Mouse (Mus musculus): ENCODE measurements around the gene Itpr3.

The Itpr3 gene

DNA sequence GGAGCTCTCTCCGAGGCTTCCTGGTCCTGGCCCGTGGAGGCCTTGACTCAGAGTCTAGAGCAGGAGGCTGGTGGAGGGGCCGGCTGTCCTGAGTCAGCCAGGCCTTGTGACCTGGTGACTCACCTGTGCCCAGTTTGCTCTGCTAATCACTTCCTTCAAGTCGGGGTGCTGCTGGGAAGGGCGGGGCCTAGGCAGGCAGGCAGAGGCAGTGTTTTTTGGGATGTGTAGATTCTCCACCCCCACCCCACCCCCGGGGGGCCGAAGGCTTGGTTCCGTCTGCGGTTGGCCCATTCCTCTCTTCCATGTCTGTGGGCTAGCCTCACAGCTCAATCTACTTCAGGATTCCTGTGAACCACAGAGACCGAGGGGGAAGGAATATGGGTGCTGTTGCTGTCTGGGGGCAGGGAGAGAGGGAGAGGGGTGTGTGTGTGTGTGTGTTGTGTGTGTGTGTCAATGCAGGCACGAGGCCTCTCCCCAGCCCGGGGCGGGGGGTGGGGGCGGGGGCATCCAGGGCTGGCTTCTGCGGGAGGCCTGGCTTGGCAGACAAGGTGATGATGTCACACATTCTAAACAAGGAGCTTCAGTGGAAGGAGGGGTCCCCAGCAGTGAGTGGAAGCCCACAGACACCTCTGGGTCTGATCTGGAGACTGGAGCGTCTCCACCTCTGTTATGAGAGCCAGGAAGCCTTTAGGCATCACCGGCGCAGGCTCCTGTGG lies 18.6 kb upstream of the Itpr3 start:
- peak; percentile 75 for DNase-seq (ENCODE audit: inconsistent ontology term)

- no peak for DNase-seq (ENCODE audit: inconsistent ontology term)
Observed at GRCm38 (mm10) chr17:27039432-27040102, 17.5 kb upstream of the Itpr3 start.

DNA sequence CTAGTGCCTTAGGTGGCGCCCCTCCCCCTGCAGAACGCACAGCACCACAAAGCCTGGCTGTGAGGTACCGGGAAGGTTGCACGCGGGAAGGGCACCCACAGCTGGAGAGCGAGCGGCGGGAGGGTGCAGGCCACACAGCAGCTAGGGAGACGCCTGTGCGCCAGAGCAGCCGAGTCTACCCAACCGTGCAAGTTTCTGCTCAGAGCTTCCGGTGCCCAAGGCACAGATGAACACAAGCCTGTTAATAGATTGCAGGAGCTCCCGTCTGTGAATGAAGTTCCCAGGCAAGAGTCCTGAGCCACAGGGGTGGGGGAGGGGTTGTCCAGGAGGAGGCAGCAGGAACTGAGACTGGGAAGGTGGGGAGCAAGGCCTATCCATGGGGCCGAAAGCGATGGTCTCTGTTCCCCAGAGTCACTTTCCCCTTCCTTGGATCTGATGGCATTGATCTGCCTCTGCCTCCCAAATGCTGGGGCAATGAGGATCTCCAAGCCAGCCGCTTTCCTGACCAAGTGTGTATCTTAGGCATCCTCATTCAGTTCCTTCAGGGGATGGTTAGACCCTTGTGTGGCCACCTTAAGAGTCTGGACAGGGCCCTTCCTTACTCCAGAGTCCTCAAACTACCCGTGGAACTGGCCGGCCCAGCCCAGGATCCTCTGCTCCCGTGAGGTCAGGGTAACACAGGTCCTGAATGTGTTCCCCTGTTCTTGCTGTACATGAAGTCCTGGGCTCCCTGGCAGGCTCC lies 16.6 kb upstream of the Itpr3 start:
- peak; percentile 42 for DNase-seq (ENCODE audit: inconsistent ontology term)

GRCm38 (mm10) chr17:27041046-27041786 lies 15.9 kb upstream of the Itpr3 start:
- no peak for DNase-seq (ENCODE audit: inconsistent ontology term)

DNA sequence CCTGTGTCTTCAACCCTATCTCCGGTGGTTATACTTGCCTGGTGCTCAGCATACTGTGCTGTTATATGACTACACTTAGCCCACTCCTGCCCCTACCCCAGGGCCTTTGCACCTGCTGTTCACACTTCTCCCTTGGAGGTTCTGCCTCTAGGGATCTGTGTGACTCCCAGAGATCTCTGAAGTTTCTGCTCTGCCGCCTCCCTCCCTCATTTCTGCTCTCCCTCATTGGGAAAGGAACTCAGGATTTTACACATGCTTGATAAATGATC lies 15.4 kb upstream of the Itpr3 start:
- no peak for DNase-seq (ENCODE audit: inconsistent ontology term)

GRCm38 (mm10) chr17:27042840-27043239 lies 14.3 kb upstream of the Itpr3 start:
- DNase-seq (ENCODE audit: inconsistent ontology term): peak; percentile 35

DNA sequence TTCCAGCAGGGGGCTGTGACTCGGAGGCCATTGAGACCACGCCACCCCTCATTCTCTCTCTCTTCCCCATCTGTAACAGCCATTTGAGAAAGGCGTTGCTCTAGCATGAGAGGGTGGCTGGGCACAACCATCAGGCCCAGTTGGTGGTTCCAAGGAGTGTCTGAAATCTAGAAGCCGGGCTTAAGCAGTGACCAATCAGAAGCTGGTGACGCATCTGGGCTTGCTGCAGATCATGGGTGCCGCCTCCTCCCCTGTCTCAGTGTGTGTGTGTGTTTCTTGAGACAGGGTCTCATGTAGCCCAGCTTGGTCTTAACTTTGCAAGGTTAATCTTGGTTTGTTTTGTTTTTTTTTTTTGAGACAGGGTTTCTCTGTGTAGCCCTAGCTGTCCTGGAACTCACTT lies 11.9 kb upstream of the Itpr3 start:
- DNase-seq (ENCODE audit: inconsistent ontology term): no peak

GRCm38 (mm10) chr17:27047762-27048444 lies 9.2 kb upstream of the Itpr3 start:
- DNase-seq (ENCODE audit: inconsistent ontology term): no peak

DNA sequence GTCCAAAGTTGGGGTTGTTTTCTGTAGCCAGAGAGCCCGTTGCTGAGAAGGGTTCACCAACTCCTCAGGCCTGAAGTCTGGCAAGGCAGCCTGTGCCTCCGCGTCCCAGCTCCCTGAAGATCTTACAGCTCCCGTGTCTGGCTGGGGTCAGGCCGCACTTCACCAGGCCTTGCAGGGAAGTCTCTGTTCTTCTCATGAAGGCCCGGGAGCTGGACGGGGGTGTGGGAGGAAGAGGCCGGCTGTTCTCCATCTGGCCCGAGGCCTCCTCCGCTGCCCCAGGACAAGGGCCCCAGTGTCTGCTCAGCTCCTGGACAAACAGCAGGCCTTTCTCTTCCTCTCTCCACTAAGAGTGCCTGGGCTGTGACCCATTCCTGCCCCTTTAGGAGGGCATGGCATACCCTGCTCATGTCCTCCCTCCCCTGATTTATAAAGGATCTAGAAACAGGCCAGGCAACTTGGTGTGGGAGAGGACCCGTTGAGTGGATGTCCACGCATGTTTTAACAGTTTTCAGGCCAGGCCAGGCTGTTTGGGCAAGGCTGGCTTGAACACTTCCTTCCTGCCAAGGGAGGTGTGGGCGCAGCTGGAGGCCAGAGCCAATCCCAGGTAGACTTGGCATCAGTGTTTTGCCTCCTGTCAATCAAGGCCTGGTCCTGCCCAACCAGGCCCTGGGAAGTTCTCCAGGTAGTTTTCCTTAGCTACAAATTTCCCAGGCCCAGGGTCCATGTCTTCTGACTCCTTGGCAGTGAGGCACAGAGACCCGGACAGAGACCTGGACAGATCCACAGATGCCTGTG lies 8.5 kb upstream of the Itpr3 start:
- DNase-seq (ENCODE audit: inconsistent ontology term): peak; percentile 46

- DNase-seq (ENCODE audit: inconsistent ontology term): no peak
Observed at GRCm38 (mm10) chr17:27050853-27051252, 6.3 kb upstream of the Itpr3 start.

DNA sequence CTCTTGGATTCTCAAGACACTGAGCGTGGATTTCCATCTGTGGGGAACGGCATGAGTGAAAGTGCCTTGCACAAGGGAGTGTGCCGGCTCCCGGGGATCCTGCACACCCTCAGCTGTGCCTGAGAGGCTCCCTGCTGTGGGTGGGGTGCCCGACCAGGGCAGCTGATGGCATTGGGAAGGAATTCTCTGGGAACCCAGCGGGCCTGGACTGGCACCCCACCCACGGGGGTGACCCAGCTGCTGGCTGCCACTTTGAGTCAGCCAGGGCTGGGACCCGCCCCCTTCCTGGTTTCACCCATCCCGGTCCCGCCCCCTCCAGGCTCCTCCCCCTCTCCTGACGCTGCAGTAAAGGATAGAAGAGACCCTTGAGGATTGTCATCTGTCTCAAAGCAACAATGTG lies 5.6 kb upstream of the Itpr3 start:
- DNase-seq (ENCODE audit: inconsistent ontology term): no peak

DNA sequence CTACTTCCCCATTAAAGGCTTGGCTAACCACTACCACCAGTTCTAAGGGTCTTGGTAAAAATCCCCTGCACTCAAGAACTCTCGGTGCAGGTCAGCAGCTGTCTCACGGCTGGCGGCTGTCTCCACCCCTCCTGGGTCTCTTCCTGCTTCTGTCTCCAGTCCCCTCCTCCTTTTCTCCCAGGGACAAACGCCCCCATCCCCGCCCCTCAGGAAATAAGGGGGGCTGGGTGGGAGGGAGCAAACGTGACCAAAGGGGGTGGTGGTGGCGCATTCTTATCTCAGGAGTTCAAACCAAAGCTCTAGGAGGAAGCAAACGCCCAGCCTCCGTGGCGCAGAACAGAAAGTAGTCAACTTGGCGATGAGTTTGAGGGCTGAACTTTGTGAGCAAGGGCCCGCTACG lies 934 bp upstream of the Itpr3 start:
- peak; percentile 89 for DNase-seq (ENCODE audit: inconsistent ontology term)

DNA sequence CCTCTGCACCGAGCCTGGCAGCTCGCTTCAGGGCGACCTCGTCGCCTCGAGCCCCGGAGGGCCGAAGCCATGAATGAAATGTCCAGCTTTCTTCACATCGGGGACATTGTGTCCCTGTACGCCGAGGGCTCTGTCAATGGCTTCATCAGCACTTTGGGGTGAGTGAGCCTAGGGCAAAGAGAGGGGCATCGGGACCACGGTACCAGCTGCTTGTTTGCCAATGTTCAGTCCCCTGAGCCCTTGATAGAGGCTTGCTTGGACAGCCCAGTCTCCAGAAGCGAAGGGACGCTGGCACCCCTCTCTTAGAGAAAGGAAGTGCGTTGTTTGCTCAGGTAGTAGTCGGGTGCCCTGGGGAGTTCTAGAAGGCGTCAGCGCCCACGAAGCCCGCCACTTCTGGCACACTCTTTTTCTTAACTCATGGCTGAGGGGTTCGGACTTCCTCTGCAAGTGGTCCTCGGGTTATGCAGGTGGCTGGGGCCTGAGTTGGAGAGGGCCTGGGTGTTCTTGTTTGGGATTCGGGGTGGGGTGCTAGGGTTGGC lies 482 bp downstream of the Itpr3 start:
- DNase-seq (ENCODE audit: inconsistent ontology term): no peak

GRCm38 (mm10) chr17:27060698-27061097 lies 3.6 kb downstream of the Itpr3 start:
- DNase-seq (ENCODE audit: inconsistent ontology term): no peak

DNA sequence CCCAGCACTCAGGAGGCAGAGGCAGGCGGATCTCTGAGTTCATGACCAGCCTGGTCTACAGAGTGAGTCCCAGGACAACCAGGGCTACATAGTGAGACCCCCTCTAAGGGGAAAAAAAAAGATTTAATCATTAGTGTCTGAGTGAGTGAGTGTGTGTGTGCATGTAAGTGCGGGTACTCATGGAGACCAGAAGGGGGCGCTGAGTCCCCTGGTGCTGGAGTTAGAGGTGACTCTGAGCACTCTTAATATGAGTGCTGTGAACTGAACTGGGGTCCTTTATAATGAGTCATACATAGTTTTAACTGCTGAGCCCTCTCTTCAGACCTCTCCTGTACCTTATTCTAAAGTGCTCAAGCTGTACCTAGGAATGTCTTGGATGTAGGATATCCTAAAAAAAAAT lies 4.6 kb downstream of the Itpr3 start:
- DNase-seq (ENCODE audit: inconsistent ontology term): no peak

DNA sequence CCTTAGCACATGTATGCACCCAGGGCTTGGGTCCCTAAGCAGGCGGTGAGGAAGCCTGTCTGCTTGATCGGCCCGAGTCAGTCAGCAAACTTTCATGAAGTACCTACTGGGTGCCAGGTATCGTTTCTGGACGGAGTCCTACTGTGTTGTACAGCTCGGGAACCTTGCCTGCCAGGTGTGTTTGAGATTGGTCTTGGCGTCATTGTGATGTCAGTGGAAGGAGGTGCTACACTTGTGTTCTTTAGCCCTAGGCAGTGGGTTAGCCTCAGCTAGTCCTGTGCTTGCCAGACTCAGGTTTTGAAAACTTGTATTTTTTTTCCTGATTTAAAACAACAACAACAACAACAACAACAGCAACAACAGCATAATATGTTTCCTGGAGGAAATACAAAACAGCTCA lies 5.6 kb downstream of the Itpr3 start:
- DNase-seq (ENCODE audit: inconsistent ontology term): no peak

DNA sequence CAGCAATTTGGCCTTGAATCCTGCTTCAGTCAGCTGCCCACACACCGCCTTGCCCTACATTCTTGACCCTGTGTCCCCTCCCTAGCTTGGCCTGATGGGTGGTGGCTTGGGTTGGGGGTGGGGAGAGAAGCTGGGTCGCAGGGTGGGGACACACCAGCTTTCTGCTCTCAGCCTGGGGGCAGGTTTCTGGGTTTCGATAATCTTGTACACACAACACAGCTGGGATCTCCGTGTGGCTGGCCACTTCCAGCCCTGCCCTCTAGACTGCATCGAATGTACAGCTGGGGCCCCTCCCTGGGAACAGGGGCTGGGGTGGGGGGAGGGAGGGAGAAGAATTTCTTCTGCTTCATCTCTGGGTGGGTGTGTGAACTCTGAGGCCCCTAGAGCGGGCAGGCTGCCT lies 6.6 kb downstream of the Itpr3 start:
- no peak for DNase-seq (ENCODE audit: inconsistent ontology term)

- no peak for DNase-seq (ENCODE audit: inconsistent ontology term)
Observed at GRCm38 (mm10) chr17:27064195-27064594, 7.1 kb downstream of the Itpr3 start.

DNA sequence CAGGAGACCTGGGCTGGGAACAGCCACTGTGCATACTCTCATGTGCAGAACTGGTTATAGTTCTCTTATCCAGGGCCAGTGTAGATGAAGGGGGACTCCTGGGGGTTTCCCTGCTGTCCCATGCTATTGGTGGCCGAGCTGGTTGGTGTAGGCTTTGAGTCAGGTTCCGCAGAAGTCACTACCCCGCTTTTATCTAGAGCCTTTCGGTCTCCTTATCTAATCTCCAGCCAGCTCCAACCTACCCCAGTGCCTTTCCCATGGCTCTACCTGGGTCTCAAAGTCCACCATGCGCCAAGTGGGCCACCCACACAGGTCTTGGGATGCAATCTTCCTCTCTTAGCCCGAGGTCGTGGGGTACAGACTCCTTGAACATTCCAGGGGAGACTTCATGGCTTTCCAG lies 9.0 kb downstream of the Itpr3 start:
- DNase-seq (ENCODE audit: inconsistent ontology term): no peak

- DNase-seq (ENCODE audit: inconsistent ontology term): no peak
Observed at GRCm38 (mm10) chr17:27069071-27069470, 12.0 kb downstream of the Itpr3 start.

DNA sequence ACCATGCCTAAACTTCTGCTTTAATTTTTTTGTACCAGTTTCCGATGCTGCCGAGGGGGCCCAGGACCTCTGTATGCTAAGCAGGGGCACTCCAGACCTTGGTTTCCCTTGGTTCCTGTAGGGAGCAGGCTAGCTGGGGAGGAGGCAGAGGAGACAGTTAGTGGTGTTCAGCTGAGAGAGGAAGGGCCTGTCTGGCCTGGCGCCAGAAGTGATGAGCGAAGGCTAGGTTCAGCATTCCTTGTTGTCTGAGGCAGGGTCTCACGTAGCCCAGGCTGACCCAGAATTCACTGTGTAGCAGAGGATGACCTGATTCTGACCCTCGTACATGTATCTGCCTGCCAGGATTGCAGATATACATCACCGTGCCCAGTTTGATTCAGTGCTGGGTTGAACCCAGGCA lies 13.8 kb downstream of the Itpr3 start:
- no peak for DNase-seq (ENCODE audit: inconsistent ontology term)

Measured in Muller cell, postnatal 12 days (primary cell).